Mouse (Mus musculus) gastrocnemius, adult 2 months (tissue): Measurements from ENCODE around the gene Comtd1. TPM values are rescaled to one million over a fixed set of nuclear protein-coding genes. Genes with fewer than 3 reads are reported as not detected.

Experiments used
- DNase-seq: peaks from one replicate; pipeline ENCODE4 v3.0.0; 2022
- H3K27ac ChIP-seq: fragments of 200-600 bp; 2 replicates; pipeline ENCODE4 v1.8.1; 2022; ENCODE audit warnings: mild to moderate bottlenecking
- H3K4me3 ChIP-seq: fragments of 200-600 bp; 2 replicates; pipeline ENCODE4 v1.8.1; 2022; ENCODE audit warnings: mild to moderate bottlenecking, moderate library complexity
- CTCF ChIP-seq: fragments of 200-600 bp; IDR thresholded peaks from 2 replicates; pipeline ENCODE4 v1.8.1; 2022; ENCODE audit warnings: antibody characterized with exemption, mild to moderate bottlenecking, moderate library complexity
- intact Hi-C: fragments of 180-260 bp; cut with DNase I; formaldehyde crosslinking; loops from one replicate; pipeline ENCODE4 v1.15.1; 2025
- total RNA-seq, 2 experiments: library from RNA; stranded (reverse); gene quantifications; 2 replicates each; pipeline ENCODE4 v1.2.3; 2021

Gene Comtd1
- total RNA-seq, 2 experiments from 2014 or later = 8.8 to 13.0 TPM

DNA sequence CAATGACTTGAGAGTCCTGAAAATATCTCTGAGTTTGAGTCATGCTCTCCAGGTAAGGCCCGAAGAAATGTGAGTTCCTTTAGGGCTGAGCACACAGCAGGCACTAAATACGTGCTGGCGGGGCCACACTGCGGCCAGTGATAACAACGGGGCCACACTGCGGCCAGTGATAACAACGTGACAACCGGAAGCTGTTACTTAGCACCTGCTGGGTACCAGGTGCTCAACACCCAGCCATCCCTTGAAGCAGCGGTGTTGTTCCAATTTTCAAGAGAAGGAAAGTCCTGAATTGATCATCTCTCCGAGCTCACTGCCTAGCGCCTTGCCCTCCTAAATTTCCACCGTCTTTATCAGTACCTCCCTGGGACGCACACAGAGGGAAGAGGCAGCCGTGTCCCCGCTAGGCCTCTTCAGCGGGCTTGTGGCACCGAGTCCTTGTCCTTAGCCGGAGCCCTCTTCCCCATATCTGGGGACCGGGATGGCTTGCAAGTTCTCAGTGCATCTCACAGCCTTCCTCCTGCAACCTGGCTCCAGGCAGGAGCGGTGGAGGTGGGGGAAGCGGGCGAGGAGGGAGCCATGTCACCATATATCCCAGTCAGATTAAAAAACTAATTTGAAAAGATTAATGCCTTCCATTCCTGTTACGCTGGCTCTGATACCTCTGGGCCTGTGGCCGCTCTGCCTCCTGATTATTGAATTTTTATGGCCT, 1.8 kb upstream of the Comtd1 start:
- TF ChIP-seq CTCF = no peak
- DNase-seq = no peak
- intact Hi-C loops = loop anchor here (5.0 kb wide), 1 partner anchor 173 kb away; no protein-coding TSS in a partner anchor
- H3K27ac ChIP-seq = no peak overlapping the region
- H3K4me3 ChIP-seq = no peak overlapping the region

DNA sequence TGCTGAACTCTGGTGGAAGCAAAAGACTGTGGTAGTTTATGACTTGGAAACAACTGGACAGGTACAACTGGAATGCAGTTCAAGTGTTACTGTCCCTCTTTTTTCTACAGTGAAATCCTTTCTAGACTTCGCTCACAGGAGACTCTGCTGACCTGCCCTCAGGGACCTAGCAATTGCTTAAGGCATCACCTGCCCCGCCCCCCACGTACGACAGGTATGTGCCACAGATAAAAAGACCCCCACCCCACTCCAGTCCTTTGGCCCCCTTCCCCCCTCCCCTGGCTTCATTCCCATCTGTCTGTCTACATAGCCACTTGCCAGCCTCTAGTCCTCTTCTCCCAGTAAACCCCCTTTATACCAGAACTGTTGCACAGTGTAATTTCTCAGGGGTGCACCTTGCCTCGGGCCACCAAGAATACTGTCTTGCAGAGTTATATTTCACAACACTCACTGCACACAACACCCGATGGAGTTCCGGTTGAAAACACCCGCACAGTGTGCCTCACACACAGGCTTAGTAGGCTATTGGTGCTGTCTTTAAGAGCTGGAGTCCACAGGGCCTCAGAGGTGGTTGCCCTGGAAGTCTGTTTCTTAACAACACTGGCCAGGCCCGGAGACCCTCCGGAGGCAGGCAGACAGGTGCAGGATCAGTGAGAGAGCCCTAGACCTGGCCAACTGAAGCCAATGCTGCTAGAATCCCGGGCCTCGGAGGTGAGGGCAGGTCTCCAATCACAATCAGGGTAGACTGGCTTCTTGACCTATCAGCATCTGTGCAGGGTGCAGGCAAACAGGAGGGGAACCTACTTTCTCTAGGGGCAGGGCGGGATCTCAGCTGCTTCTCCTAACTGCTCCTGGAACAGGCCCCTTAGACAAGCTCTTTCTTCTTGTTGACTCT, 994 bp upstream of the Comtd1 start:
- no peak overlapping the region for H3K4me3 ChIP-seq
- DNase-seq = no peak
- no peak overlapping the region for H3K27ac ChIP-seq
- intact Hi-C loops = loop anchor here (1.0 to 5.0 kb wide), 4 partner anchors 17 to 172 kb away; partner anchors contain the start of genes Dusp13 and Samd8
- no peak for TF ChIP-seq CTCF

DNA sequence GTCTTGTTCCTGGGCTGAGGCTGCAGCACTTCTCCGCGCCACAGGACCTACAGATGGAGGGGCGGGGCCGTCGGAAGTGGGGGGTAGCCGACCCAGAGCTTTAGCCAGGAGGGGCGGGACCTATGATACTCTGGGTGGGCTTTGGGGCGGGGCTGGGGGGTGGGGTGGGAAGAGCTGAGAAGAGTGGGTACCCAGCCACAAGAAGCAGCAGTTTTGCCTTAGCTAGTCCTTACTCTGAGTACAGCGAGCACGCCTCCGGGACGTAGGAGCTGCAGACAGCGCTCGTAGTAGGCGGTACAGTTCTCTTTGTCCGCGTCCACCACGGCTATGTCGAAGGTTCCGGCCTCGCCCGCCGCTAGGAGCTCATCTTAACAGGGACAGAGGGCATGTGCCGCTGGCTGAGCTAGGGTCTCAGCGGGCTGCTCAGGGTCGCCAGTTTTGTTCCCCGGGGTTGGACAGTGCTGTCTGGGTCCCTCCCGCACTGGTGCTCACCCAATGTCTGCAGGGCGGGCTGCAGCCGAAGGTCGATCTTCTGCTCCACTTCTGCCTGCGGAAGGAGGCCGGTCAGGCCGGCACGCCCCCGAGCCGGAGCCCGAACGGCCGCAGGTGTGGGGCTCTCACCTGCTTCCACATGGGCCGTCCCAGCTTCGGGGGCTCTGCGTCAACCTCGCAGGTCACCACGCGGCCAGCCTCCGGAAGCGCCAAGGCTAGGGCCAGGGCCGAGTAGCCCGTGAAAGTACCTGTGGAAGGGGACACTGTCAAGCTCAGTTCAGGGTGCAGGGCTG, 1.2 kb downstream of the Comtd1 start:
- intact Hi-C loops = loop anchor here (2.0 to 5.0 kb wide), 2 partner anchors 15 to 95 kb away; partner anchors contain the start of genes Dusp13 and Samd8
- no peak for TF ChIP-seq CTCF
- H3K4me3 ChIP-seq = peak overlapping the region; percentile 88
- DNase-seq = peak; percentile 45
- peak overlapping the region; percentile 85 for H3K27ac ChIP-seq

DNA sequence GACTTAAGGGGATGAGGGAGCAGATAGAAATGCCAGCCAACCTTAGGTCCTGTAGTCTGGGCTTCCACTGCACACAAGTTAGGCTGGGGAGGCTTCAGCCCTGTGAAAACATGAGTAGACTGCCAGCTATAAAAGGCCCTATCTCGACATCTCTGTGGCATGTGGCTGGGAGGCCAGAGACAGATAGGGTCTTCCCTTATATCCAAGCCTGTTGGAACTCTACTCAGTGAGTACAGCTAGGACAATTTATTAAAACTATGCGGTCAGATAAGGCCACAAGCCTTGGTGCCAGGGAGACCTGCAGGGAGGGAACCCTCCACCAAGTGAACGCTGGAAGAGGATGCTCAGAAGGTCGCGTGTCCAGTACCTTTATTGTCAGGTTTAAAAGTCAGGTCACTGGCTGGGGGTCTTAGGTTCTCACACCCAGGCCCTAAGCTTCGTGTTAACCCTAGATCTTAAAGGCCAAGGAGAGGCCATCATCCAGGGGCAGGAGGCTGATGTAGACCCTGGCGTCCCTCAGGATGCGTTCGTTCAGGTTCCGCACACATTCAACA, 1.9 kb downstream of the Comtd1 start:
- no peak for TF ChIP-seq CTCF
- no peak overlapping the region for H3K27ac ChIP-seq
- H3K4me3 ChIP-seq = peak overlapping the region; percentile 88
- intact Hi-C loops = loop anchor here (5.0 kb wide), 1 partner anchor 95 kb away; the partner anchor contains the start of genes Dusp13 and Samd8
- DNase-seq = no peak

DNA sequence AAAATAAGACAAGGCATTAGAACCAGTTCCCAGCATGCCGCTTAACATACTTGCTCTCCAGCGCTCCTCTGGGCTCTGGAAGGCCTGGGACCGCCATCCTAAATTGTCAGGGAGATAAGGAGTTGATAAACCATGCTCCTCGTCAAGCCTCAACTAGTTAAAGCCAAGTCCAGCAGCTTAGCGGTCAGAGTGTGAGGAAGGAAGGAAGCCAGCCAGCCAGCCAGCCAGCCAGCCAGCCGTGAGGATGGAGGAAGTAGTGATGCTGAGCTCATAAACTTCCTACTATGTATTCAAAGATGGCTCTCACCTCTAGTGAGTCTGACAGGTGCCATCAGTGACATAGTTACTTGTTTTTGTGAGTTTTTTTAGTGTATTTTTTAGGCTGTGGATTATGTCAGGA, 5.5 kb downstream of the Comtd1 start:
- intact Hi-C loops = no loop called here
- Histone ChIP-seq H3K4me3 (no peak overlapping the region), H3K27ac (0 out of 2 replicates have a peak overlapping the region, but pooled peaks have one; percentile 10)
- DNase-seq = no peak
- no peak for TF ChIP-seq CTCF

DNA sequence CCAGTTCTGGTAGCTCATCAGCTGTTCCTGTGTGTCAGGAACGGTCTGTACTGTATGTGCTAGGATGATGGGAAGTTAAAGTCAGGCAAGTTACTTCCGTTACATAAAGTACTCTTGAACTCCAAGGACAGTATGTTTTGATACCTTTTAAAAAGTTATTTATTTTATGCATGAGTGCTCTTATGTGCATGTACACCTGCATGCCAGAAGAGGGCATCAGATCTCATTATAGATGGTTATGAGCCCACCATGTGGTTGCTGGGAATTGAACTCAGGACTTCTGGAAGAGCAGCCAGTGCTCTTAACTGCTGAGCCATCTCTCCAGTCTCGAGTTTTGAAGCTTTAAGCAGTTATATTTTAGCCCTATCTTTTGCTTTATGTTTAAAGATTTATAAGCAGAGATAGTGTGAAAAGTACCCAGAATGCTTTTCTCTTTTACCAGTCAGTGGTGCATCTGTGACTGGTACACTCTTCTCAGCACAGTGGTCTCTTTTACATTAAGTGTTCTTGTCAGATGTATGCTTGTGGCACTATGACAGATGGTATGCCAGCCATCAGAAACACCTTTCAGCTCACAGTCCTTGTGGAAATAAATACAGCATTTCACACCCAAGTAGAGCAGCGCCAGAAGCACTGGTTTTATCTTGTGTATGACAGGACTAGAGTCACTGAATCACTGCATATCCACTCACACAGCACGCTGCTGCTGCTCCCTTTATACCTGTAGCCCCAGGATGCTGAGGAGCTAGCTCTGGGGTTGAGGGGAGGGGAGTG, 6.8 kb downstream of the Comtd1 start:
- Histone ChIP-seq H3K27ac (peak overlapping the region; percentile 29), H3K4me3 (no peak overlapping the region)
- TF ChIP-seq CTCF = peak; percentile 39
- intact Hi-C loops = no loop called here
- DNase-seq = no peak

DNA sequence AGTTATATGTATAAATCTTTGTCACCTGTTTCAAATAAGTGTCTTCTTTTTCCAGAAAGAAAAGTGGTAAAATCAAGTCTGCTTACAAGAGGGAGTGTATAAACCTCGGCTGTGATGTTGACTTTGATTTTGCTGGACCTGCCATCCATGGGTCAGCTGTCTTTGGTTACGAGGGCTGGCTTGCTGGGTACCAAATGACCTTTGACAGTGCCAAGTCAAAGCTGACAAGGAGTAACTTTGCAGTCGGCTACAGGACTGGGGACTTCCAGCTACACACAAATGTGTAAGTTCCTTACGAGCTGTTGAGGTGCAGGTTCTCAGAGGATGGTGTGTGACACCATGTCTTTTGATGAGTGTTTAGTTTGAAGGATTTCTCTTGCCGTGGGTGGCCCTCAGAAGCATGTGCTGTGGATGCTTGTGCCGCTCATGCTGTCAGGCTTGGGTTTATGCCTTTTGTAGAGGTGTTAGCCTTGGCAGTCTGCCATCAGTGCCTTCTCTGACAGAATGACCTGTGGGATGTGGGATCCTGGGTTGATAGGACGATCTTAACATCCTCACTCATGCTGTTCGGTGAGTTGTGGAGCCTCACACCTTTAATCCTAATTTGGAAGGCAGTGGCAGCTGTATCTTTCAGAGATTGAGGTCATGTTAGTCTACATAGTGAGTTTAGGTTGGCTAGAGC, 10.3 kb downstream of the Comtd1 start:
- peak overlapping the region; percentile 45 for H3K4me3 ChIP-seq
- TF ChIP-seq CTCF = no peak
- peak; percentile 59 for DNase-seq
- peak overlapping the region; percentile 83 for H3K27ac ChIP-seq
- intact Hi-C loops = no loop called here

DNA sequence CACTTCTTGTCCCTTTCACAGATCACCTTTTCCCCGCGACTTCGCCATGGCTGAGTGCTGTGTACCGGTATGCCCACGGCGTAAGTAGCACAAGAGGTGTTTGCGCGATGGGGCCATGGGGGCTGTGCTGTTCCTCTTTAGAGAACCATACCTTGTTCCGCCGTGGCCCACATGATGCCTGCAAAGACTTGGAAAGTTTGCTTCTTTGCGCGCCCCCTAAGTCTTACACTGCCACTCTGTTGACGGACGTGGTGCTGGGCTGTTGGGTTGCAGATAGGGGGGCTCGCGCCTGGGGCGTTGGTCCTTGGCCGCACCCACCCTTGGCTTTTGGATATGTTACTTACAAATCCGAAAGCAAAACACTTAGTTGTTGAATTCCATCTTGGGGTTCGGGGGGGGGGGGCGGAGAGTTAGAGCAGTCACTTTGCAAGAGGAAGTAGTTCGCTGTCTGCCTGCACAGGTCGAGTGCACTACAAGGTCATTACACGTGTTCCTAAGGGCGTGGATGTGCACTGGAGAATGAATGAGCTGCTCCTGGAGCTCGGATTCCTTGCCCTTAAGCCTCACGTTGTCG, 16.9 kb downstream of the Comtd1 start:
- Histone ChIP-seq H3K27ac (peak overlapping the region; percentile 100), H3K4me3 (peak overlapping the region; percentile 77)
- TF ChIP-seq CTCF = no peak
- DNase-seq = no peak
- intact Hi-C loops = loop anchor here (2.0 kb wide), 2 partner anchors 17 to 81 kb away; partner anchors contain the start of genes Comtd1, Dusp13 and Samd8

DNA sequence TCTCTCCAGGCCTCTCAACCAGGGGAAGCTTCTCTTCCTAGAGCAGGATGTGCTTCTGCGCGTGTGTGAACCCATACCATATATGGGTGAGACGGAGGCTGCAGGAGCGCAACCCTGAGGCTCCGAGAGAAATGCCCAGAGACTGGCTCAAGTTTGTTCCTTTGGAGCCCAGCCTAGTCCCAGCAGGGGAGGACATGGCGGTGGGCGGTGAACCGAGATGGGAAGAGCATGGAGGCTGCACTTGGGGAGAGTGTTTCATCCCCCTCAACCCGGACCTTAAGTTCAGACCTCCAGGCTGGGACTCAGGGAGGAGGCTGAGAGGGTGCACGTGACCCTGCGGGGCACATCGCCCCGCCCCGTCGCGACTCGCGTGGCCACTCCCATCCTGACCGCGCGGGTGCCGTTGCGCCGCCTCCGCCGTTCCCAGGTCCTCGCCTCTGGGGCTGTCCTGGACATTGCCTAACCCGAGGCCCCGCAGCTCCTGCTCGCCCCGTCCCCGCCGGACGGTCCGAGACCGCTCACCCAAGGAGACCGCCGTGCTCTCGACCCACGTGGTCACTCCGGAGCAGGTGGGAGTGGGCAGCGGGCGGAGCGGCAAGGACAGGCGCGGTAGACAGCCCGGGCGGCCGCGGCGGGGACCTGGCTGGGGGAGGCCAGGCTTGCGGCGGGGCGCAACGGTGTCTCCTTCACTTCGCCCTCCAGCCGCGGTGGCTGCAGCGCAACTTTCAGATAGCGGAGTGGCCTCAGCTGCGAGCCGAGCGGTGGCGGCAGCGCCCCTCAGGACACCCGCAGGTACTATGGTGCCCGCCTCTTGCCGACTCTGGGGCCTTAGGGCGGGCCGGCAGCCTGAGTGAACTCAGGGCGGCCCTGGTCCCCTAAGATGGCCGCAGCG, 17.7 kb downstream of the Comtd1 start:
- peak; percentile 18; the same call in 1 of the 2 replicates for TF ChIP-seq CTCF
- peak; percentile 98 for DNase-seq
- intact Hi-C loops = loop anchor here (2.0 kb wide), 1 partner anchor 80 kb away; the partner anchor contains the start of genes Dusp13 and Samd8
- peak overlapping the region; percentile 77 for H3K4me3 ChIP-seq
- H3K27ac ChIP-seq = peak overlapping the region; percentile 100
